Mouse (Mus musculus): Measurements from ENCODE around the gene Htra3.

Gene Htra3

GRCm38 (mm10) chr5:35652319-35652718 lies 27.3 kb downstream of the Htra3 start:
- DNase-seq (ENCODE audit: low spot score), result no peak

GRCm38 (mm10) chr5:35648230-35648629 lies 31.4 kb downstream of the Htra3 start:
- no peak for DNase-seq (ENCODE audit: low spot score)

GRCm38 (mm10) chr5:35647562-35647961 lies 32.0 kb downstream of the Htra3 start:
- no peak for DNase-seq (ENCODE audit: low spot score)

- no peak for DNase-seq (ENCODE audit: low spot score)
Measured at GRCm38 (mm10) chr5:35646927-35647326, 32.7 kb downstream of the Htra3 start.

GRCm38 (mm10) chr5:35645938-35646493 lies 33.6 kb downstream of the Htra3 start:
- DNase-seq (ENCODE audit: low spot score), result no peak

- DNase-seq (ENCODE audit: low spot score), result no peak
Measured at GRCm38 (mm10) chr5:35644082-35644481, 35.5 kb downstream of the Htra3 start.

GRCm38 (mm10) chr5:35643401-35644048 lies 36.1 kb downstream of the Htra3 start:
- DNase-seq (ENCODE audit: low spot score), result no peak

- DNase-seq (ENCODE audit: low spot score), result no peak
Measured at GRCm38 (mm10) chr5:35641961-35642584, 37.5 kb downstream of the Htra3 start.

- DNase-seq (ENCODE audit: low spot score), result no peak
Measured at GRCm38 (mm10) chr5:35636016-35636415, 43.6 kb downstream of the Htra3 start.

GRCm38 (mm10) chr5:35632841-35633240 lies 46.7 kb downstream of the Htra3 start:
- DNase-seq (ENCODE audit: low spot score), result no peak

GRCm38 (mm10) chr5:35631755-35632154 lies 47.8 kb downstream of the Htra3 start:
- no peak for DNase-seq (ENCODE audit: low spot score)

GRCm38 (mm10) chr5:35631224-35631623 lies 48.4 kb downstream of the Htra3 start:
- DNase-seq (ENCODE audit: low spot score), result no peak

GRCm38 (mm10) chr5:35630706-35631105 lies 48.9 kb downstream of the Htra3 start:
- DNase-seq (ENCODE audit: low spot score), result no peak

- DNase-seq (ENCODE audit: low spot score), result no peak
Measured at GRCm38 (mm10) chr5:35629333-35629732, 50.2 kb downstream of the Htra3 start.

- DNase-seq (ENCODE audit: low spot score), result peak; percentile 53
Measured at GRCm38 (mm10) chr5:35628685-35629084, 50.9 kb downstream of the Htra3 start.

- DNase-seq (ENCODE audit: low spot score), result no peak
Measured at GRCm38 (mm10) chr5:35627307-35627840, 52.2 kb downstream of the Htra3 start.

- no peak for DNase-seq (ENCODE audit: low spot score)
Measured at GRCm38 (mm10) chr5:35626408-35626807, 53.2 kb downstream of the Htra3 start.

- no peak for DNase-seq (ENCODE audit: low spot score)
Measured at GRCm38 (mm10) chr5:35624751-35625239, 54.8 kb downstream of the Htra3 start.

GRCm38 (mm10) chr5:35623831-35624230 lies 55.8 kb downstream of the Htra3 start:
- DNase-seq (ENCODE audit: low spot score), result no peak

GRCm38 (mm10) chr5:35621114-35621513 lies 58.5 kb downstream of the Htra3 start:
- DNase-seq (ENCODE audit: low spot score), result peak; percentile 14

- DNase-seq (ENCODE audit: low spot score), result no peak
Measured at GRCm38 (mm10) chr5:35616943-35617342, 62.6 kb downstream of the Htra3 start.

- DNase-seq (ENCODE audit: low spot score), result no peak
Measured at GRCm38 (mm10) chr5:35612722-35613121, 66.9 kb downstream of the Htra3 start.

GRCm38 (mm10) chr5:35611900-35612299 lies 67.7 kb downstream of the Htra3 start:
- DNase-seq (ENCODE audit: low spot score), result no peak

Data from left cerebral cortex, adult 11 months (tissue).